ENCODE assay signal across 17 mouse cellular contexts in genomic region chr1:43436554-43436953, GRCm38 (mm10). TPM values are rescaled to one million over a fixed set of nuclear protein-coding genes. Genes with fewer than 3 reads are reported as not detected.
DNase-seq lines count a peak whose midpoint lies in the region; ATAC-seq lines count a peak whose summit lies in the region.
"Had no signal": no experiment of that assay in that cellular context is flagged by ENCODE, and none has a peak within 500 bp of the region (broad histone marks: within the 10 kb centered on the region; RNA-seq: fewer than 3 reads in every experiment).

No protein-coding gene starts in this region.

- H3K9me3 ChIP-seq in heart, embryonic 12.5 days (replicated peaks): no peaks in the 10 kb centered on the region
- H3K9me3 ChIP-seq: G1E had no signal

- no peaks in the 10 kb centered on the region for H3K36me3 ChIP-seq in heart, embryonic 12.5 days
- H3K36me3 ChIP-seq: G1E had no signal

- peaks cover 14% of the 10 kb centered on the region for H3K4me1 ChIP-seq in heart, embryonic 12.5 days (replicated peaks)

- no peak for ATAC-seq in heart, embryonic 12.5 days (ENCODE audit: insufficient number of reproducible peaks, low FRiP score)
- ATAC-seq: activated CD4-positive, CD25-positive, alpha-beta regulatory T cell, adult 4 months; CD4-positive, CD25-positive, alpha-beta regulatory T cell, adult 4 months; Patski had no signal

- DNase-seq in heart, adult 11 months: peak; percentile 93
- DNase-seq: adrenal gland, adult 2 months; adrenal gland, adult 8-10 months; adrenal gland, postnatal 10 days; adrenal gland, postnatal 14 days; adrenal gland, postnatal 25 days; adrenal gland, postnatal 36 days; B cell, adult 2 months; cerebellum, adult 11 months; cerebellum, adult 11-12 months; cerebellum, adult 18-20 months; cerebellum, adult 2 months had no signal

- H3K4me2 ChIP-seq in heart, embryonic 12.5 days: no peak overlapping the region

- H3K27ac ChIP-seq in heart, embryonic 12.5 days (ENCODE audit: poor library complexity, severe bottlenecking): no peak overlapping the region

- H3K4me3 ChIP-seq in heart, embryonic 12.5 days: no peak overlapping the region

- no peaks in the 10 kb centered on the region for H3K27me3 ChIP-seq in heart, embryonic 12.5 days (replicated peaks)
- H3K27me3 ChIP-seq: Patski had no signal

- no peak overlapping the region for H3K9ac ChIP-seq in heart, embryonic 12.5 days

RNA-seq across cellular contexts. Expression of gene Nck2, which starts 7.8 kb away (rescaled TPM):
- polyA plus RNA-seq in heart, embryonic 12.5 days (2016; fragmentation: Nextera tagmentation; extraction: Ambion mirVana): 35.6 and 36.4 TPM in 2 replicates
